Mouse (Mus musculus) common myeloid progenitor, adult 5-6 weeks (primary cell): Measurements from ENCODE around the gene Pla1a. TPM values are rescaled to one million over a fixed set of nuclear protein-coding genes. Genes with fewer than 3 reads are reported as not detected.

Experiments
- ATAC-seq: replicated peaks from 2 replicates; pipeline ENCODE4 v1.8.0; 2016; ENCODE audit warnings: low read depth, mild to moderate bottlenecking, moderate TSS enrichment, inconsistent platforms; ENCODE audit not compliant: poor library complexity, severe bottlenecking
- total RNA-seq: library from RNA; stranded (forward); fragments of 200-1000, 187-1606 nt; gene quantifications from 2 replicates; pipeline ENCODE4 v1.2.3, GENCODE M21; 2017

Gene Pla1a
- total RNA-seq, 1 experiment from 2014 or later, result not detected

DNA sequence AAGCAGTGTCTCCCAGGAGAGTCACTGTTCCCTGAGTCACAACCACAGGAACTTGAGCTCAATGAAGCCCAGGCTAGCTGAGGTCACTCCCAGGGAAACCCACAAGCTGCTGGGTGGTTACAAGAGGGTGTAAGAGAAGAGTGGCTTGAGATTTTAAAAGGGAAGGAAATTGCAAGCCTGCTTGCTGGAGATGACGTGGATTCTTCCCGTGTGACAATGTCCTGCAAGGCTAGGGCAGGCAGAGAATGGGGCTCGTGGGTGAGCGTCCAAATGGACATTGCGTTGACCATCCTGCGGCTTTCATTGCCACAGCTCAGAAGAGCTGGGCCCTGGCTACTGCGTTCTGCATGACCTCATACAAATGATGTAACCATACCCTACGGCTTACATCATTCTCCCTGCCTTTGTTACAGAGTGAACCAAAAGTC is 38.7 kb downstream of the Pla1a start:
- peak; percentile 53 for ATAC-seq

DNA sequence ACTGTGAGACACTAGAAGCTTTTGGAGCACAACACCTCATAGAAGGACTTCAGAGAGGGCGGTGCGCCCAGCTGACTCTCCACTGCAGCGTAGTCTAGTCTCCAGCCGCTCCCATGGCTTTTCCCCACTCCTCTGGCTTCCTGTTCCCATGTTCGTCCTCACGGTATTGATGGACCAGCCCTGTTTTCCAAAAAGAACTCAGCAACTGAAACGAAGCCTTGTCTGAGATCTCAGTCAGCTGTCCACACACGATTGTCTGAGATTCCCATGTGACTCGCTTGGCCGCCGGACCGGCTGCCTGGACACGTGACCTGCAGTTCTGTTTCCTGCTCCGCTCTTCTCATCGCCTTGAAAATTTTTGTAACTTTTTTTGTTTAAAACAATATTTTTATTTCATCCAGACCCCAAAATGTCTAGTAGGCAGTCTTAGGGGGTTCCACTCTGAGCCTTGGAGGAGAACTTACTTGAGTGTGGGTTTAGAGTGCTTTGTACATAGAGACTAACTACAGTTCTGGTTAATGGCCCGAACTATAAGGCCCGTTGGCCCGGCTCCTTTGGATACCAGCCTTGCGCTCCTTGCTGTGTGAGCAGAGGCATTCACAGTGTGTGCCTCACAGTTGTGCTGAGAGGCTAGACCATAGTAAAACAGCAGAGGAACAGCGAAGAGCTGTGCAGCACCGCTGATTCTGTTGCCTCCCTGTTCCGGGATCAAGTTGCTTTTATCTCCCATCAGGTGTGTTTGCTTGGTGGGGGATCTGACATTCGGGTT is 40.6 kb downstream of the Pla1a start:
- no peak for ATAC-seq

DNA sequence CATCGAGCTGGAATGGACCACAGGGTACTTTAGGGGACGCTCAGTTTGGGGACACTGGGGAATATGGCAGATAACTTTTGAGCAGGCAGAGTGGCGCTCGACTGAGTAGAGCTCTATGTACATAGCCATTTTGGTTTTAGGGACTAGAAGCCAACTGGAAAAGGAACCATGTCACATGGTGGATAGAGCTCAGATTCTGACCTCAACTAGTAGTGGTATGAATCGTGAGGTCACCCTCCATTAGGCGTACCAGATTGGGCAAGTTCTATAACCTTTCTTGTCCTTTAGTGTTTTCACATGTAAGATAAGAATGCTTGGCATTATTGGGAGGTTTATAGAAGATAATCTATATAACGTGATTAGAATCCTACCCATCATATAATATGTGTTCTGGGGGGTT is 42.6 kb downstream of the Pla1a start:
- ATAC-seq, result no peak

DNA sequence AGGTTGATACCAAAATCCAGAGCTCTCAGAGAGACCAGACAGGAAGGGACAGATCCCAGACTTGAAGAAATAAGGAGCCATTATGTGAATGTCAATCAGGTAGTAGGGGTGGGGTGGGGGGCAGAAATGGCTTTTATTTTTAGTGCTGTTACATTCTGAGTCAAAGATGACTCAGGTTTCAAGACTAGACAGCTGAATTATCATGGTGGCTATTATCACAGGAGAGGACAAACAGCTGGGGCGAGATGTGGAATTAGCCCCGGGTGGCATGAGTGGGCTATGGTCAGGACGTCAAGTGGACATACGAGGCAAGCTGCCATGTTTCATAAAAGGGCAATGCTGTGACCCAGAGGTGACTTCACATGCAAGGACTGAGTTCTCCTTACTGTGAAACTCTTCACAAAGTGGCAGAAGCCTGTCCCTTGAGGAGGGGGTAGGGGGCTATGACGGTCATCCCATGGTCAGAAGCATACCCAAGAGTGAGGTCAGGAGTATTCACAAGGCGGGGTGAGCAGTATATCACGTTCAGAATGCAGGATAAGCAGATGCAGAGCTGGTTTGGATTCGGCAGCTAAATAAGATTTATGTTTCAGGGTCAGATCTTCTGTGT is 43.6 kb downstream of the Pla1a start:
- ATAC-seq, result no peak

DNA sequence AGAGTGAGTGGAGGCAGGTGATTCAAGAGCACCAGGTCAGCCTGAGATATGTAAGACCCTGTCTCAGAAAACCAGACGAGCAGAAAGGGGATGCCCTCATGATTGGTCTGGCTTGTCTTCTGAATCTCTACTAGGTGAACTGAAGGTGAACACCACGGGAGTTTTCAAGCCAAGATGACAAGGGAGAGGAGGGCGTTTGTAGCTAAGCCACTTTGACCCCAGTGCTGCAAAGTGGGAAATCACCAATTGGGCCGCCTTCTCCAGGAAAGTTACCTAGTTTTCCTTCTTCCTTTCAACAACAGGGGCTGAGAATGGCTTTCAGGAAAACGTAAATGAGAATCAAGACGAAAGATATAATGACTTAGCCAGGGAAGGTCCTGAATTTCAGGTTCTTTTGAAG is 44.2 kb downstream of the Pla1a start:
- no peak for ATAC-seq

DNA sequence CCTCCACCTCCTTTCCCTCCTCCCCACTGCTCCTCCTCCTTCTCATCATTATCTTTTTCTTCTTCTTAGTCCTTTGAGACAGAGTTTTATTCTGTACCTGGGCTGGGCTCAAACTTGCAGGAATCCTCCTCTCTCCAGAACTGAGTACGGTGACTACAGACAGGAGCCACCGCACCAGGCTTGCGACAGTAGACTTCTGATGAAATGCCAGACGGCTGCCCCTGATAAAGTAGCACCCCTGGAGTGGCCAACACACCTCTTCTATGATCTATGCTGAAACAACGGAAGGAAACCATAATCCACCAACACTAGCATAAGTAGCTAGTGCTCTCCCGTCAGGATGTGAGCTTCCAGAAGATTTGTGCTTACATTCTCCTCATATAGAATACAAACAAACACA is 45.6 kb downstream of the Pla1a start:
- ATAC-seq, result no peak

DNA sequence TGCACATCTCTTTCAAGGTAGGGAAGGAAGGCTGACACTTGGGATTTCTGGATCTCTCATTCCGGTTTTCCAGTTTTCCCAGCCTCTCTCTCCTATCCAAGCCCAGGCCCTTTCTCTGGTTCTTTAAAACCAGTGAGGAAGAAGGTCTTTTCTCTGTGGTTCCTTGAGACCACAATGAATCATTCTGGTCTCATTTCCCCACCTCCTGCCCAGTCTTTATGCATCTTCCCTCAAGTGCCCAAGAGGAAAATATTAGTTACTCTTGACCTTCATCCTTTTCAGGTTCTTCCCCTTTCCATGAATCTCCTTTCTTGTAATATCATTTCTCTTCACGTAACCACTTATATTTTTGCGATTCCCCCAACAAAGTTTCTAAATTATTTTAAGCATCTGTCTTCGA is 47.2 kb downstream of the Pla1a start:
- peak; percentile 52 for ATAC-seq

DNA sequence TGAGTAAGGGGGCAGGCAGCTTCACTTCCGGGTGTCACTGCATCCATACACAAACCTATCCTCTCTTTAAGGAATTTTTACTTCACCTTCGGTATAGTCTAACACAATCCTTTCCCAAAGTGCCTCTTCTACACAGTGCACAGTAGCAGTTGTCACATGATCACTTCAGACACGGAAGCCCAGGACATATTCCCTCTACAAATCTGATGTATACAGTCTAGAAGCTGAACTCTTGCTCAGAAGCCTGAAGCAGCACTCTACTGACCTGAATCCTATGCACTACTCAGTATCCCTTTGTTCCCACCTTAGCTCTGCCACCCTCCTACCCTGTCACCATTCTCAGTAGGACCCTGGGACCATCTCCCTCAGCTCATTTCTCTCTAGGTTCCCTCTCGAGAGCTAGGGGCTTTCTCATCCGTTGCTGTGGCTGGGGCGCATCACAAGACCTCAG is 47.7 kb downstream of the Pla1a start:
- no peak for ATAC-seq

DNA sequence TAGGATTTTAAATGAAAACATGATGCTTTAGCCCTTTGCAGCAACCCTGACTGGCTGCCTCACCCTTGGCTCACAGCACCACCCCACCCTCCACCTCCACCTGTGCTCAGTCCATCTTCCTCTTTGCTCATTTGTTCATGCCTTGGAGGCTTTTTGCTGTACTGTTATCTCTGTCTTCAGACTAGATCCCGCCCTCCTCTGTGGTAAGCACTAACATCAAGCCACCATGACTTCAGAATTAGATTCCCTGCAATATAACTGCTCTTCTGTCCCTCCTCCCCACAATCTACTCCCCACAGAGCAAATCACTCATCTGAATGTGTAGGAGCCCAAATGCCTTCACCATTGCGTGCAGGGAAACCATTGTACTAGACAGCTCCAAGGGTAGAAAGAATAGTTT is 49.3 kb downstream of the Pla1a start:
- peak; percentile 81 for ATAC-seq

DNA sequence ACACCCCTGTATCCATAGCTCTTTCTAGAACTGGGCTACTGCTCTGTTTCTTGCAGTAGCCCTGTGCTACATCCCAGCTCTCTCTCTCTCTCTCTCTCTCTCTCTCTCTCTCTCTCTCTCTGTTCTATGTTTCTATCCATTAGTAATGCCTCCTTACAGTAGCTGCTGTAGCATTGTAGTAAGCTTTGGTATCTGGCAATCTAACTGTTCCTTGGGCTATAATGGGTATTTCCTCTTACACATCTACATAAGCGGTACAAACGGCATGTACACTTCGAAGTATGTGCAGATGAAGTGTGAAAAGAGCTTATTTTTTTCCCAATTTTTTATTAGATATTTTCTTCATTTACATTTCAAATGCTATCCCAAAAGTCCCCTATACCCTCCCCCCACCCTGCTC is 53.0 kb downstream of the Pla1a start:
- ATAC-seq, result no peak

DNA sequence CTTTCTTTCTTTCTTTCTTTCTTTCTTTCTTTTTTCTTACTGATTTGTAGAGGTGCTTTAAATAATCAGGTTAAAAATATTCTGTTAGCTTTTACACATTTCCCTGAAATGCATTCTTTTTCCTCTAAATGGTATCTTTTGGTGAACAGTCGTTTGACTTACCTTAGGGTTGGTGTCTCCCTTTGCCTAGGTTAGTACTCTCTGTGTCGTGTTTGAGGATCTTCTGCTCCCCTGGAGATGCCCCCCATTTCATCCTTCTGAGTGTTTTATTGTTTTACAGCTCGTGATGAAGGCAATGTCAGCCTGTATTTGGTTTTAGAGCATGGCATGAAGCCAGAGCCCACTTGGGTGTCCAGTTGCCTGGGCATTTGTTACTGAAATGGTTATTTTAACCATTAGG is 53.5 kb downstream of the Pla1a start:
- ATAC-seq, result no peak

DNA sequence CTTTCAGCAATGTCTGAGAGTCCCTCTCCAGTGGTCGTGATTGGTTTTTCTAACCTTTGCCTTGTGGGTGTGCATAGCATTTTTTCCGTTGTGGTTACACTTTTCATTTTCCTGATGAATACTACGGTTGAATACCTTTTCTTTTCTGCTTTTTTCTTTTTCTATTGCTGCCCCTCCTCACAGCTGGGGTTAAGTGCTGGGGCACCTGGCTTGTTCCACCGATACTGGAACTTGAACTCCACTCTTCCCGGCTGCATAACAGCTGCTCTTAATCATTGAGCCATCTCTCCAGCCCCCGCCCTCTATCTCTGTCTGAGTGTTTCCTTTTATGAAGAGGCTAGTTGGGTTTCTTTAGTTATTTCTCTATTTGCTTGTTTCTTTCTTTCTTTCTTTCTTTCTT is 53.9 kb downstream of the Pla1a start:
- no peak for ATAC-seq

DNA sequence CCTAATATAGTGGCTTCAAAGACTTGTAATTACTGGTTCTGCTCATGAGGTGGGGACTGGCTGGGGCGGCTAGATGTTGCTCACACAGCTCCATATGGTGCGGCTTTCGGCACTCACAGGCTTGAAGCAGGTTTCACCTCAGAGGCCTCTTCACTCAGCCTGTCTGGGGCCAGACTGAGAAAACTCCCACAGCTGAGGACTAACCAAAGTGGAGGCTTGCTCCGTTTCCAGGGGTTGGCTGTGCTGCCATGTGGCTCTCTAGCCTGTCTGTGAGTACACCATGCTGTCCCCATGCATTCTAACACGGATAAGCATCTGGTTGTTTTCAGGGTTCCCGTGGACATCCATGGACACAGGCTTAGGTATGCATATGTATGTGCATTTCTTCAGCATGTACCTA is 54.4 kb downstream of the Pla1a start:
- ATAC-seq, result no peak

DNA sequence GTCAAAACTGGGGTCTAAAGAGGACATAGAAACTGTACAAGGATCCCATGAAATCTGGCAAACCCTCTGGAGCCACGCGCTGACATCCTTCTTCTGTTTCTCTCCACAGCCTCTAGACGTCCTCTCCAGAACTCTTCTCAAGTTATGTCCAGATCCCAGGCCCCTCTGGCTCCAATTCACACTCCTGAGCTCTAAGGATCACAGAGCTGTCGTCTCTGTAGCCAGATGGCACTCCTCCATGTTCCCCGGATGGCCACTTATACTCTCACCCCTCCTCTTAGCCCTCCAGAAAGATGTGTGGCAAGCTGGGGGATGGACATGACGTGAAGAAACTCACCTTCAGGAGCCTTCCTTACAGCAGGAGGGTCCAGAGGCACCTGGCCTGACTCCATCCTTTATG is 55.4 kb downstream of the Pla1a start:
- ATAC-seq, result no peak

DNA sequence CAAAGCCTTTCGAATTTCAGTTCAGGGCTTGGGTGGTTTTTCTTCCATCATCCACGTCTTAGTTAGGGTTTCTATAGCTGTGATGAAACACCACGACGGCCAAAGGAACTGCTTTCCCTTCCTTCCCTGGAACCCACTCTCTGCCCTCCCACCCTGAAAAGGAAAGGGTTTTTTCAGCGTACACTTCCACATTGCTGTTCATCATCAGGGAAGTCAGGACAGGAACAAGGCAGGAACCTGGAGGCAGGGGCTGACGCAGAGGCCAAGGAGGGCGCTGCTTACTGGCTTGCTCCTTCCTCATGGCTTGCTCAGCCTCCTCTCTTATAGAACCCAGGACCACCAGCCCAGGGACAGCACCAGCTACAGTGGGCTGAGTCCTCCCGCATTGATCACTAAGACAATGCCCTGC is 56.1 kb downstream of the Pla1a start:
- peak; percentile 48 for ATAC-seq

DNA sequence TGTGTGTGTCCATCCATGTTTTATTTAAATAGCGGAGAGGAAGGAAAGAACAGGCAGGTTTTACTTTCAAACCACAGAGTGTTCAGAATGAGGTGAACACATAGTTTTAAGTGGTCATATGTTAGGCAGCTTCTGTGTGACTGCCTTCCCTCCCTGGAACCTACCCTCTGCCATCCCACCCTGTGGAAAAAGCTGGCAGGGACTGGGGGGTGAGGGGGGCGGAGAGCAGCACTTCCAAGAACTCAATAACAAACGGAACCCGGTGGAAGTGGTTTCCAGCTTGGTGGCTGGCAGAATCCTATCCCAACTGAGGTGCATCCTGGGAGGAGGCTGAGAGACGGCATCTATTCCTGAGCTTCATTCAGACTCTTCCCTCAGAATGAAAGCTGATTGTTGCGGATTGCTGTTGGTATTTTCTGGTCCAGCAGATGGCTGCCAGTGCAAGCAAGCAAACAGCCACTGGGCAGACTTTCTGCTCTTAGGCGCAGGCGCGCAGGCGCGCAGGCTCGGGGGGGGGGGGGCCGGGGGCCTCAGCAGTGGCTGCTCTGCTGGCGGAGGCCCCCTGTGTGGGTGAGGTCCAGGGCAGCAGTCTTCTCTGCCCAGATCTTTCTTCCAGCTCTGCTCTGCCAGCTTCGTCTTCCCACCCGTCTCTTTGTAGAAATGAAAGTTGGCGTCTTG is 56.6 kb downstream of the Pla1a start:
- ATAC-seq, result peak; percentile 43

DNA sequence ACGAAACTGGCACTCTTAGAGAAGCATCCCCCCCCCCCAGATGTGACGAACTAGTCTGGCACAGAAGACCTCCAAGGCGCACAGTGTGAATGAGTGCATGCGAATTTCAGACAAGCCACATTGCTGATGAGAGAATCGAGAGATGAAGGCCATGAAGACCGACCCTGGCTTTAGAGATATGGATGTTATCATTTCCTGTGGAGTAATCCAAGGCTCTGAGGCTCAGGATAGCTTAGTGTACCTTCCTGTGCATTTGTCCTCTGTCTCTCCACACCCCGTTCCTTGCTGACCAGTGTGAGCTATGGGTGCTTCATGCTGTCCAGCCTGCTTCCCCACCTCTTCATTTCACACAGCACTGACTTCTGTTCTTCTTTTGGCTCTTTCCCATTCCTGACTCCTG is 57.8 kb downstream of the Pla1a start:
- ATAC-seq, result no peak

DNA sequence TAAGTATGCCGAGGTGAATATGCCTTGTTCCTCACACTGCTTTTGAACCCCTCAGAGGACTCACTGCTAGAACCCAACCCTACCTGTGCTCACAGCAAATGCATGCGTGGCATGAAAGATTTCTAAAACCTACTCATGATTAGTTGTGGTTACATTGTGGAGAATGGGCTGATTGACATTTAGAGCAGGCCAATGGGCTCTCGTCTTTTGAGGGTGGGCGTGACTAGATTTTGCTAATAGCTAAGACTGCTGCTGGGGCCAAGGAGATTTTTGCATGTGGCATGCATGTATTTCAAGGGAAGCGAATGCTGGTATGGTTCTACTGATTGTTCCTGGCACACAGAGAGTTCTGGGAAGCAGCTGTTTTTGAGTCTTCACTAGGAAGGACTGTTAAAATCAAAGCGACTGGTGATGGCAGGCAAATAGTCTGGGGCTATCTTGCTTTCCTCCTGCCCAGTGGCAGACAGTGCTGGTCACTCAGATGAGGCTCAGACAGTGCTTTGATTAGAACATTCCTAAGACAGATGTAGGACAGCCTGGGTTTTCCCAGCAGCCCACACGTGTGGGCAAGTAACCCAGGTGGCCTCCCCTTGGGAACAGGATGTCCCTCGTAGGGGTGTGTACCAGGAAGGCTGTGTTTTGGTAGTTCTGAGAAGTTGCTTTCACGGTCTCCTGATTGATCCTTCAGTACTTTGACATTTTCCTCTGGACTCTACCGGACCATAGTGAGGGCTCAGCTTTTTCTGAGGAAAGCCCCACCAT is 58.4 kb downstream of the Pla1a start:
- ATAC-seq, result no peak; the same call in 1 of the 2 replicates

DNA sequence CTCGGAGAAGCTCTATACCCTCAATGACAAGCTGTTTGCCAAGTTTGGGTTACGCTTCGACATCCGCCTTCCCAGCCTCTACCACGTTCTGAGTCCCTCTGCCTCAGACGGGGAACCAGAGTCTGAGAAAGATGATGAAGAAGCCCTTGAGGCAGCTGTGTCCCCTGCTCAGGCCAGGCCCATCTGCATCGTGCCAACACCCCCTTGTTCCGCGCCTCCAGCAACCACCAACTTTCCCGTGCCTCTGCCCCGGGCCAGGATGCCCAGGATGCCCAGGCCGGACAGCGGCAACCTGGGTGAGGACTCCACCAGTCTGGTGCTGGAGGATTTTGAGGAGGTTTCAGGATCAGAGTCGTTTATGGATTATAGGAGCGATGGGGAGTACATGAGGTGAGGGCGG is 59.0 kb downstream of the Pla1a start:
- ATAC-seq, result no peak

DNA sequence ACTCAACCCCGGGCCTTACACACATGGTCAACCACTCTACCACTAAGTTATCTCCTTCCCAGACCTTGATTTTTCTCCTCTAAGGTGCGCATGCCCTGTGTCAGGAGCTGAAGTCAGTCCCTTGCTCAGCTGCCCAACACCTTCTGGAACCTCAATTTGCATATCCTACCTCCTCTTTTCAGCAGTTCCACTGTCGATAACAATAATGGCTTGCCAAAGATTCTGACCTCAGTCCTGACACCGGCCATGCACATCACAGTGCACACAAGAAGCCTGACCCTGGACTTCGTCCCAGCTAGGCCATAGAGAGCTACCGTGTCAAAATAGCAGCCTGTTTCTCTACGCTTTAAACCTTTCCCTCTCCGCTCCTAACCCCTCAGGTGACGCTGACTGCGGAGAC is 59.5 kb downstream of the Pla1a start:
- no peak for ATAC-seq

DNA sequence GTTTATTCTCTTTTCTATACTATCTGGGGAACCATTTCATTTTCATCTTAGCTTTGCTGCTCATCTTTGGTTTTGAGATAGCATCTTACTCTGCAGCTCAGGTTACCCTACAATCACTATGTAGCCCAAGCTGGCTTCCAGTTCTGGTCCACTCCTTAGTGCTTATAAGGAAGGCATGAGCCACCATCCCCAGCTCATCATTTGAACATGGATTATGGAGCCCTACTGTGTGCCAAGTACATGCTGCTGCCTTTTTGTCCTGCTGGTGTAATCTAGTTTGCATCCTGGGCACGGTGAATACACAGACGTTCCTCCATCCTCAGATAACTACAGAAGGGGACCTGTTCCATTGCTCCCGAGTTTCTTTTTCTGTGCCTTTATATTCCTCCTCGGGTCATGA is 60.1 kb downstream of the Pla1a start:
- ATAC-seq, result no peak
